Mouse (Mus musculus): ENCODE data around the gene Mtus2. TPM values are rescaled to one million over a fixed set of nuclear protein-coding genes. Genes with fewer than 3 reads are reported as not detected.

The Mtus2 gene
- total RNA-seq, 4 experiments from 2014 or later = 27.7 to 34.9 (median 33.8) TPM

DNA sequence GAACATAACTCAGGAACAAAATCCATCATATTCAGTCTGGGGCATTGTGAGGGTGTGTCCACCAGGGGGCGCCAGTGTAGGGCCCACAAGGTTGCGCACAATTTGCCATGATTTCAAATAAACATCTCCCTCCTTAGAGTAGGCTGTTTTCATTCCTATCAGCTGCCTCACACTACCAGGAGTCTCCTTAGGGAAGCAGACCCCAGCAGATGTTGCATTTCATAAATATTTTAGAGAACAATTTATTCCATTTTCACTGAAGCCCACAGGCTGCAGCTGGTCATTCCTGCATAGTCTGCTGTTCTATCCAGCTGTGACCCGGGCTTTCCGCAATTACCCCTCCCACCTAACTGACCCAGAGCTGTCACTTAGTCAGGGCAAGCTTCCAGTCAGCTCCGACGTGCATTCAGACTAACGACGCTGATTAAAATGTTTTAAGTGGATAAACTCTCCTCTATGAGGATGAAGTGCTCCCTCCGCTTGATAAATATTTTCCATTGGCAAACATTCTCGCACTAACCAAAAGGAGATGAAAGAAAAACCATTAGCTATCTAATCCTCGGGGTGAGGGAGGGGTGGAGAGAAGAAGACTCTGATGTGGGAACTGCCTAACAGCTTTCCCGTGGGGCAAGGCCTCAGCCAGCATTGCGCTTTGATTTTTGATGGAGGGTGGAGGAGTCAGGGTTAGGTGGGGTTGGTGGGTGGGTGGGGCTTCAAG is 223.6 kb downstream of the Mtus2 start:
- DNase-seq (ENCODE audit: low spot score in 2 of 2) = peak in 1 of 2 experiments; percentile 34

DNA sequence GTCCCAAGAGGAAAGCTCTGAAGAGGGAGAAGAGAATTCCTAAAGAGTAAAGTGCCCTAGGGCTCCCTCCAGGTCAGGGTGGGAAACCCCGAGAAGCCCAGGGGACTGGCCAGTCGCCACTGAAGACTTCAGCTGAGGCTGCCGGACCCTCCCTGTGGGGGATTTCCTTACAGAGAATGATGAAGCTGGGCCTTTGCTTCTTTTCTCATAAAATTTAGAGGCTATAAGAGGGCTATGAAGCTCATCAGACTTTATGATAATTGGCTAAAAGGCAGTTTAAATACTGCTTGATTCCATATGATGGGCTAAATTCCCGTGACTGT is 224.1 kb downstream of the Mtus2 start:
- no peak for DNase-seq (ENCODE audit: low spot score in 2 of 2)

DNA sequence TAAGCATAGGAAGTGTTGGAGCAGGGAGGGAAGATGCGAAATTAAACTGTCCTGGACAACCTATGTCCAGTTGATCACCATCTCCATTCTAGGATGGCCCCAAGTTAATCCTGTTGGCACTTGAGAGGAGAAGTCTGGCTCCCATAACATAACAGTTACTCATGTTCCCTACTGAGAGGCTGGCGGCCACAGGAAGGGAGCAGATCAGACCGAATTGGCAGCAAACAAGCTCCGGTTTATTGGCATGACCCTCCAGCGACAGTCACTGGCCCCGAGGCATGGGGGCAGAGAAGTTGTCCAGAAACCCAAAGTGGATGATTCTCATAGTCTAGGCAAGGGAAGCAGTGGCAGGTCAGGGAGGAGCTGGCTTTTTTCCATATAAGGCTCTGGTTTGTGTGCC is 224.8 kb downstream of the Mtus2 start:
- no peak for DNase-seq (ENCODE audit: low spot score in 2 of 2)

DNA sequence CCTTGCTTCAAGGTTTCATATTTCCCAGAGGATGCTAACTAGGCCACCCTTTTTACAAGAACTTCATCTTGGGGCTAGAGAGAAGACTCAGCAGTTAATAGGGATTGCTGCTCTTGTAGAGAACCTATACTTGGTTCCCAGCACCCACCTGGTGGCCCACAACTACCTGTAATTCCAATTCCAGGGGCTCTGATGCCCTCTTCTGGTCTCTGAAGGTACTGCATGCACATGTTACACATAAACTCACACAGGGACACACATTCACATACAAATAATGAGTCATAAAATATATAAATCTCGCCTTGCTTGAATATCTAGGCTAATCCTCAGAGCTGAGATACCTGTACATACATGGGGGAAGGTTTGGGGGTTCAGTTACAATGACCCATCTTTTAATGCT is 228.8 kb downstream of the Mtus2 start:
- DNase-seq (ENCODE audit: low spot score in 2 of 2) = no peak

DNA sequence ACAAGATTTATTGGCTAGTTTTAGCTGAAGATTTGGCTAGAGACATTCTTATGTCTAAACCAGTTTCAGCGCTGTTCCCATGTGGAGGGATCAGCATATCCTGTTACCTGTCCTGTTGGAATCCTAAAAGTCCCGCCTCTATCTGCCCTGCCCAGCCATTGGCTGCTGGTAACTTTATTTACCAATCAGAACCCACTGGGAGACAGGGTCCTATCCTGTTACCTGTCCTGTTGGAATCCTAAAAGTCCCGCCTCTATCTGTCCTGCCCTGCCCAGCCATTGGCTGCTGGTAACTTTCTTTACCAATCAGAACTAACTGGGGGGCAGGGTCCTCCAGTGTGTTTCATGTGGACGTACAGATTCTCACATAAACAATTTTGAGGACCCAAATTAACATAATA is 234.3 kb downstream of the Mtus2 start:
- no peak for DNase-seq (ENCODE audit: low spot score in 2 of 2)

DNA sequence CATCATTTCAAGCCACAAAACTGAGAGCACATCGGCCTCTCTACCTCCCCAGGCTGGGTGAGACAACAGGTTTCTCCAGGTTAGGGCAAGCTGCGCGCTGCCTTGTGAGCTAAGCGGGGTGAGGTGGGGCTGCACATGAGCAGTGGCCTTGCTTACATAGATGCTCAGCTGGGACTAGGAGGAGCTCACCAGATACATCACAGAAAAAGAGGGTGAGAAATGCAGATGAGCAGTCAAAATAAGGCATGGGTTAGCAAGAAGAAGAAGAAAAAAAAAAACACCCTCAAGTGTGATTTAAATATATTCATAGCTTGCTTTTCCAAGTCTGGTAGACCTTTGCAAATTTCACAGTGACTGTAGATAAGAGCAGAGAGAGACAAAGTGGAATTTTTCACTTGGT is 254.7 kb downstream of the Mtus2 start:
- DNase-seq (ENCODE audit: low spot score in 2 of 2) = no peak

DNA sequence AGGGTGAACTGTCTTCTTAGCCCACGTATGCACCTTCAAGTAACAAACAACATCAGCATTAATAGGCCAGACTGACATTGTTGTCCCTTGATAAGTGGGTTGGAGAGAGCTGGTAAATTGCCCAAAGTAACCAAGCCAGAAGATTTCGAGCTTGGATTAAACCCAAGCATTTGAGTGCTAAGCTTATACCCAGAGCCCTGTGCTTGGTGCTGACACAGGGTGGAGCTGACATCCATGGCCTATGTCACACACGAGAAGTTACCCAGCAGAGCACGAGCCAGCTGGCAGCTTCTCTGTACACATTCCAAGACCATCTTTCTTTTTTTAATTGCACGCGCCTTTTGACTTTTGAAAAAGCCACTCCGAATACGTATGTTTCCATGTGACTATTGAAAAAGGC is 259.7 kb downstream of the Mtus2 start:
- DNase-seq (ENCODE audit: low spot score in 2 of 2) = no peak

DNA sequence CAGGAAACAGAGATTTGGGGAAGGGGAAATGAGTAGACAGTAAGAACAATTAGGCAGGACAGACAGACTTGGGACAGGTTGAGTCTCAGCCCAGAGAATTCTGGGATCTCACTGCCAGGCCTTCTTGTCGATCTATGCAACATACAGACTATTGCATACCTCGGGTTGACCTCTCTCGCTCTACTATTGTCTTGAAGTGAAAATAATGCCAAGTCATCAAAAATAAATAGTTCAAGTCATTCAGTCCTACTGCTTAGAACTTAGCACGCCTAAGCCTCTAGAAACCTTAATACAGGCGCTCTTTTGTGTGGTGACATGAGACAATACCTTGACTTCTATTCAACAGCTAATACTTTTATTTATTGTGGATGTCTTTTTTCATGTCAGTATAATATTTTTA is 265.8 kb downstream of the Mtus2 start:
- DNase-seq (ENCODE audit: low spot score in 2 of 2) = no peak

DNA sequence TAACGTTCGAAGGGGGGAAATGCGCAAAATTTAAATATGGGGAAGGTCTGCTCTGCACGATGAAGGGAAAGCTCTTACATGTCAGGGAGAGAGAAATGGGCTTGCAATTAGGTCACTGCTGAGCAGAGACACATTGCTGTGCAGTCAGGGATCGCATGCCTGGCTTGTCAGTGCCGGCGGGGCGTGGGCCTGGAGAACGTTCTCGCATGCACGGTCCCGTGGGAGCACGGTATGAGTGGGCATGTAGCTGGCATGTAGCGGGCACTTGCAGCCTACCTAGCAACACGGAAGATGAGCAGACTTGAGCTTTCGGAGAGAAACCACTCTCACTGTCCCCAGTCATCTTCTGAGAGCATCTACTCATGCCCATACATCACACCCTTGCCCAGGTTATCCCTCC is 266.9 kb downstream of the Mtus2 start:
- DNase-seq (ENCODE audit: low spot score in 2 of 2) = no peak

DNA sequence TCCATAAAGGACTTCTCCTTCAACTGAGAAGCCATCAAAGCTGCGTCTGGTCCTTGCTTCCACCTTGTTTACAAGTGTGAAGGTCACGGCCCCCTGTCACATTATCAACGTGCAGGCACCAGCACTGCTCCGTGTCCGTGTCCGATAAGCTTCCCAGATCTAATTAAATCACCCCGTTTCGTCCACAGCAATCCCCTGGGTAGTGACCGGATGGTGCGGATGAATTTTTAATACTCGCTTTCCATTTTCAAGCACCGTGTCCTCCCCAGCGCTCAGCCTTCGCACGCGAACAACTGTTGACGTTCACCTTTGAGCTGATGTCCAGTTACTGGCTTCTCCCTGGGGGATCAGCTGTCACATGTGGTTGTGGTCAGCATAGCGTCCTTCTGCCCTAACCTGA is 276.6 kb downstream of the Mtus2 start:
- no peak for DNase-seq (ENCODE audit: low spot score in 2 of 2)

DNA sequence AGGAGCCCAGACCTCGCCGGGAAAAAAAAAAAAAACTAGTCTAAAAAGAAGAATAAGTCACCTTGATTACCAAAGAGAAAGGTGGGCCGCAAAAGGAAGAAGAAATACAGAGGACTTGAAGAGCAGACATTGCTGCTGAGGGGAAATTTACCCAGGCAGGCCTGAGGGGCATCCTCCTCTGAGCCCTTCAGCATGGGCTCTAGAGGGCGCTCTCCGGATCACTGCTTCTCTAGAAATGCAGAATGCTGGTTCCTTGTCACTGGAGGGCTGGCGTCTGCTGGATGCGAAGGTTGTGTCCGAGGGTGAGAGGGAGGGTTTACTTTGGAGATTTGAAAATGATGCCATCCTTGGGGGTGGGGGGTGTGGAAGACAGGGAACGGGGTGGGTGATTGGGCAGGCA is 279.5 kb downstream of the Mtus2 start:
- no peak for DNase-seq (ENCODE audit: low spot score in 2 of 2)

DNA sequence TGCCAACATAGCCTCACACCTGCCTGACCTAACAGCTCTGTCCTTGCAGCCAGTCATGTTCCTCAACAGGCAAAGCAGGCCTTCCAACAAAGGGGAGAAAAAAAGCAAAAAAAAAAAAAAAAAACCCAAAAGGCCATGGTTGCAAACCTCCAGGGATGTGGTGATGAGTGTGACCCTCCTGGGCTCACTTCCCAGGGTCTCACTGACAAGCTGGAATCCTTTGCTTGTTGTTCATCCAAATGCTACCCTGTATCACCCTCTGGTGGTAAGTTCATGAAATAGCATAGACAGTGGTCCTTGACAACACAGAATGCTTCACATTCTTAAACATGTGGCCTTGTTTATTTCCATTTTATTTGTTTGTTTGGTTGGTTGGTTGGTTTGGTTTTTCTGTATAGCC is 281.9 kb downstream of the Mtus2 start:
- DNase-seq (ENCODE audit: low spot score in 2 of 2) = no peak

DNA sequence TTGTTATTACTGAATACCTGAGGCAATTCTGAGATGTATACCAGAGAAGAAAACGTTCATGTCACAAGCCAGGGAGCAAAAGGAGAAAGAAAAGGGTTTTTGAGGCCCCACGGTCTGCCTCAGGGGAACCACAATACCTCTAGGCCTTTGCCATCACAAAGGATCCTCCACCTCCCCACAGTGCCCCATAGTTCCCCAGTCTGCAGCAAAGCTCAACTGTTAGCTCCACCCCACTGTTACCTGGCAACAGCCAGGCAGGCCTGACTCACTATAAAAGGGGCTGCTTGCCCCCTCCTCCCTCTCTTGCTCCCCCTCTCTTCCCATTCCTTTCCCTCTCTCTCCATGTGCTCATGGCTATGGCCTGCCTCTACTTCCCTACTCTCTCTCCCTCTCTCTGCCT is 282.6 kb downstream of the Mtus2 start:
- no peak for DNase-seq (ENCODE audit: low spot score in 2 of 2)

DNA sequence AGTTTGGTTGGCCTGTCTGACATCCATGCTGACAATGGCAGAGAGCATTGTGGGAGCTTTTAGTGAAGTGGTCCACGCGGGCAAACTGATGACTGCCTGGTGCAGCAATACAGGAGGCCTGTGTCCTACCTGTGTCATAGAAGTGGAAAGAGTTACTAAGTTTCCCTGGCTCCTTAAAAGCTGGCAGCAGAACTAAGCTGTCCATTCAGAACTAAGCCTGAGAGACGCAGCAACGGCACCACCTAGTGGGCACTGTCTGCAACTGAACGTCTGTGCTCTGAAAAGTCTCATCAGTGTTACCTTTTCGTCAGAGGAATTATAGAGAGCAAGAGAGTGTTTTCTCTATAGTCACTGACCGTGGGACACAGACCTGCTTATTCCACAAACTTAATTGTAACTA is 284.8 kb downstream of the Mtus2 start:
- peak; percentile 49 to 80 for DNase-seq (ENCODE audit: low spot score in 2 of 2)

DNA sequence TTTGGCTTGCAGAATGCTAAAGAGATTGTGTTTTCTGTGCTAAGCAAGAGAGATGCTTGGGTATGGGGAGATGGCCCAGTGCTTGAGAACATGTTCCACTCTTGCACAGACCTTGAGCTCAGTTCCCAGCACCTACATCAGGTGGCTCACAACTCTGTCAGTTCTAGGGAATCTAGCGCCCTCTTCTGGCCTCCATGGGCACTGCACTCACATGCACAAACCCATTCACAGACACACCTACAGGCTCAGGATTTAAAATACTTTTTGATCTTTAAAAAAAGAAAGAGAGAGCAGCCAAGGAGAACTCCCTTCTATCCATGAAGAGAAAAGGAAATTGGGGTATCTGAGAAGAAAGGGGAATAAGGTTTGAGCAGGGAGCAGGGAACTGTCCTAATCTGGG is 287.4 kb downstream of the Mtus2 start:
- DNase-seq (ENCODE audit: low spot score in 2 of 2) = no peak

DNA sequence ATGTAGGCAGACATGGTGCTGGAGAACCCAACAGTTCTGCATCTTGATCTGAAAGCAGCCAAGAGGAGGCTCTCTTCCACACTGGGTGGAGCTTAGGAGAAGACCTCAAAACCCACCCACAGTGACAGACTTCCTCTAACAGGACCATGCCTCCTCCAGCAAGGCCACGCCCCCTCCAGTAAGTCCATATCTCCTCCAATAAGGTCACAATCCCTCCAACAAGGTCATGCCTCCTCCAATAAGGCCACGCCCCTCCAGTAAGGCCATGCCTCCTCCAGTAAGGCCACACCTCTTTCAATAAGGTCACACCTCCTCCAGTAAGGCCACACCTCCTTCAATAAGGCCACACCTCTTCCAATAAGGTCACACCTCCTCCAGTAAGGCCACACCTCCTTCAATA is 288.3 kb downstream of the Mtus2 start:
- no peak for DNase-seq (ENCODE audit: low spot score in 2 of 2)

DNA sequence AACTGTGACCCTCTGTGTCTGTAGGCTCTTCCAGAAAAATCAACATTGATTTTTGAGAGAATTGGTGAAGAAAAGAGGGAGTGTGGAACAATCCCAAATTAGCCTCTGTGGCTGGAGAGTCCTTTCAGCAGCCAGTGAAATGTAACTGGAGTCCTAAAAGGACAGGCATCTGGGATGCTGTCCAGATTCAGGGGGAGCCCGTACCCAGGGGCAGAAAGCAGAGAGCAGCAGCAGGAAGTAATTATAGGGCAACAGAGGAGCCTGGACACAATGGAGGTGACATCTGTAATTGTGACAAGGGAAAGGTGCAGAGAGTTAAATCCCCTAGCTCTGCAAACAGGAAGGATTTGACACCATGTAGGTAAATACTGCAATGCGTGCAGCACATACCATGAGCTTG is 291.1 kb downstream of the Mtus2 start:
- no peak for DNase-seq (ENCODE audit: low spot score in 2 of 2)

DNA sequence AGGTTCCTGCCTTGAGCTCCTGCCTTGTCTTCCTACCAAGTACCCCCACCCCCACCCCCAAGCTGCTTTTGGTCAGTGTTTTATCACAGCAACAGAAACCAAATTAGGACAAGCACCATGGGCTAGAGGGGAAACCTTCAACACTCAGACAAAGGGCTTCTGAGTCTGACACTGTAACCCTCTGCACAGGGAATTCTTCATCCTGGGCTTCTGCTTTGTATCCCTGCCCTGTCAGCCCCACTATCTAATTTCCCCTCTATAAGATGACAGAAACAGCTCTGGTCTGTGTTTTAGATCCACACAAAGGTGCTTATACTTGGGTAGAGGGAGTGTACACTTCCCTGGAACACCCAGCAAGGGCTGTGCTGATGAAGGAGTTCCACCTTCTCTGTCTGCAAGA is 294.7 kb downstream of the Mtus2 start:
- DNase-seq (ENCODE audit: low spot score in 2 of 2) = no peak

DNA sequence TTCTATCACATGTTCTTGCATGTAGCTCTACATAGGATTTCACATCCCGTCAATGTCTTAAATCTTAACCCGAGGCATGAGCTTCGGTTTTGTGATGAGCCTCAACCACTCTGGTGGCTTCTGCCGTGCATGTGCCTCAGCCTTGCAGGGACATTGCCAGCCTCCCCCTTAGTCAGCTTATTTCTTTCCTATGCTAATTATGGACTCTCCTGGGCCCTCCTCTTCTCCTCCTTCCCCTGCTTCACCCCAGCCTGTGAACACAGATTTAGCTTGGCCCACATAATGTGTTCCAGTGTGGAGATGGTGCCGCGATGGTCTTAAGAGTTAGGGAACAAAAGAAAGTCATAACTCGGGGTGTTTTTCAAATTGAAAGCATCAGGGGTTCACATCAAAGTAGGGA is 304.9 kb downstream of the Mtus2 start:
- no peak for DNase-seq (ENCODE audit: low spot score in 2 of 2)

DNA sequence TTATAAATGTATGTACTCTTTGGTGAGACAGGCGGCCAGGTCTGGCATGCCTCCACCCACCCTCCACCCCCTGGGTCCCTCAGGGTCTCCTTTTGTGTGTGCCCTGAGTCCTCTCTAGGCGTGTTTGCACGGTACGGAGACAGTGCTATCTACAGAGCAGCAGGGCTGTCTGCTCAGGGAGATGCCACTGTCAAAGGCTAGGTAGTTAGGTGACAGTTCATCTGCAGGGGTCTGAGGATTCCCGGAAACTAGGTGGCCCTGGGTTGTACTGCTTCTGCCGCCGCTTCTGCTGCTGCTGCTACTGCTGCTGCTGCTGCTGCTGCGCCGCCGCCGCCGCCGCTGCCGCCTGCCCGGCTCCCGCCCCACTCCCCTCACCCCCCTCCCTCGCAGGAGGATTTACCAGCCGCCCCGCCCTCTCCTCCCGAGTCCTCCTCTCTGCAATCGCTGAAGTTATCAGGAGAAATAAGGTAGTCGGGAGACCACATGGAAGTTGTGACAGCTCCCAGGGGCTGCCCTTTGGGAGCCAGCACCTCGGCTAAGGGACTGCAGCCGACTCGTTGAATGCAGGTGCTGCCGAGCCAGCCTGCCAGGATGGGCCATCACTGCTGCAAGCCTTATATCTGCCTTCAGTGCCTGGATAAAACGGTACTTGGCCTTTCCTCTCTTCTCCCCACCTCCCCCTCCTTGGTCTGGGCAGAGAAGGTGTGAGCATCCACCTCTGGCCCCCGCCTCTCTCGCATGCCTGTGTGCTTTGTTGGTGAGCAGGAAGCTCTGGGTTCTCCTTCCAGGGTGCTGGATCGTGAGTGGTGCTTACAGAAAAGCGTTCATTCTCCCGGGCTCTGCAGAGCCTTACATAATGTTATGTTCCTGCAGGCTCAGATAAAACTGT is 307.9 kb downstream of the Mtus2 start:
- DNase-seq (ENCODE audit: low spot score in 2 of 2) = peak; percentile 54 to 59

DNA sequence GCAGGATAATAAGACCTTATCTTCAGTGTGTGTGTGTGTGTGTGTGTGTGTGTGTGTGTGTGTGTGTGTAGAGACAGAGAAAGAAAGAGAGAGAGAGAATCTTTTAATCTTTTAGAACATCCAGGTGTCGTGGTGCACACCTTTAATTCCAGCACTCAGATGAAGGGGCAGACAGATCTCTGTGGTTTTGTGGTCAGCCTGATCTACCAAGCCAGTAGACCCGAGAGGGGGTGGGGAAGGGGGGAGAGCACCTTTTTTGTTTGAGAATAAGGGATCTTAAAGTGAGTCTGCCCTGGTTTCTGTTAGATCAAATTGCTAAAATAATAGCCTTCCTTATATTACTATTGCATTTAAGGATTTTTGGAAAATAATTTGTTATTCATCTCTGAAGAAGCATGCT is 309.7 kb downstream of the Mtus2 start:
- no peak for DNase-seq (ENCODE audit: low spot score in 2 of 2)

DNA sequence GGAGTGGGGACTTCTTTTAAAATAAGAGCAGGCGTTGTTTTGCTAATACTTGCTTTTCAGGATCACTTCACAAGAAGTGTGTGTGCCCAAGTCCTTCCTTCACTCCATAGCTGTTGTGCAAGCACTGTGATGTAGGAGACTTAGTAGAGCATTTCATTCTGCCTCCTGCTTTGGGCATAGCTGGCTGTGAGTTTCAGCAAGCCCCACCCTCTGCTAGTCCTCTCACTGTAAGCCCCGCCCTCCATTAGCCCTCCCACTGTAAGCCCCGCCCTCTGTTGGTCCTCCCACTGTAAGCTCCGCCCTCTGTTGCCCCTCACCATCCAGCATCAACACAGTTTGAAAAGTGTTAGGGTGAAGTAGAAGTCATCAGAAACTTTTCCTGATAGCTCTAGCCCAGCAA is 310.3 kb downstream of the Mtus2 start:
- DNase-seq (ENCODE audit: low spot score in 2 of 2) = no peak

DNA sequence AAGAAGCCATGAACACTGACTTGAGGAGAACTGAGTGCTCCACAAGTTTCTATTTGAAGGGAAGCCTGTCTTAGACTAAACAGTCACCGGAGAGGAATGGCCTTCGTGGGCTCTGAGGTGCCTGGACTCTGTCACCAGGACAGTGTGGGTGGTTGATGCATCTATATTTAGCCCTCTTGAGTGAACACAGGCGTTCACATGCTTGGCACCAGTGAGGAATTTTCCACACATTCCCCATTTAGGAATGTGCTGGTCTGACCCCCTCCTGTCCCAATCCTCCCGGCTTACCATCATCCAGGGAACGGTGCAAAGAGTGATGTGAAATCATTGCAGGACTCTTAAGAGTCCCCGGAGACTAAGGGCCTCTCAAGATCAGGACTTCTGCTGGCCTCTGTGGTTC is 314.9 kb downstream of the Mtus2 start:
- DNase-seq (ENCODE audit: low spot score in 2 of 2) = no peak
